In genomic region chr8:93598613-93599121, GRCm38 (mm10) we compare ENCODE assay signal across 8 mouse cellular contexts.
DNase-seq lines count a peak whose midpoint lies in the region; ATAC-seq and TF ChIP-seq lines count a peak whose summit lies in the region.

No protein-coding gene starts in this region.

- 55% methylated on average over 11 of the region's 11 CpGs for WGBS in forebrain, embryonic 15.5 days
- 74% methylated on average over 11 of the region's 11 CpGs for whole genome bisulfite sequencing in forebrain, embryonic 11.5 days
- WGBS in stomach, postnatal 0 days, result 25% methylated on average over 11 of the region's 11 CpGs

- H3K9me3 ChIP-seq in forebrain, embryonic 15.5 days, result no peaks in the 10 kb centered on the region
- no peaks in the 10 kb centered on the region for H3K9me3 ChIP-seq in forebrain, embryonic 11.5 days (ENCODE audit: control insufficient read depth, low read length)
- H3K9me3 ChIP-seq in stomach, postnatal 0 days (ENCODE audit: control insufficient read depth, low read length), result no peaks in the 10 kb centered on the region

- peaks cover 23% of the 10 kb centered on the region for H3K4me1 ChIP-seq in forebrain, embryonic 15.5 days
- no peaks in the 10 kb centered on the region for H3K4me1 ChIP-seq in forebrain, embryonic 11.5 days (replicated peaks; ENCODE audit: control insufficient read depth, insufficient read depth, low read length)
- no peaks in the 10 kb centered on the region for H3K4me1 ChIP-seq in stomach, postnatal 0 days (replicated peaks; ENCODE audit: control insufficient read depth, insufficient read depth)

- no peaks in the 10 kb centered on the region for H3K27me3 ChIP-seq in forebrain, embryonic 15.5 days
- H3K27me3 ChIP-seq in forebrain, embryonic 11.5 days (ENCODE audit: control insufficient read depth, insufficient read depth, low read length), result no peaks in the 10 kb centered on the region
- H3K27me3 ChIP-seq in stomach, postnatal 0 days (ENCODE audit: control insufficient read depth, insufficient read depth, low read length), result no peaks in the 10 kb centered on the region

- H3K9ac ChIP-seq in forebrain, embryonic 15.5 days (replicated peaks), result no peak overlapping the region
- no peak overlapping the region for H3K9ac ChIP-seq in forebrain, embryonic 11.5 days (ENCODE audit: low read length)
- no peak overlapping the region for H3K9ac ChIP-seq in stomach, postnatal 0 days (ENCODE audit: low read length)

- TF ChIP-seq CTCF in stomach, postnatal 0 days (IDR thresholded peaks at IDR 0.05; ENCODE audit: low read depth), result 0 out of 2 replicates have a peak, but pooled peaks have one; percentile 4

- no peak for DNase-seq in forebrain, embryonic 11.5 days (ENCODE audit: low spot score)
- DNase-seq in right cerebral cortex, adult 18-20 months, result peak; percentile 23
- no peak for DNase-seq in right cerebral cortex, postnatal 36 days (ENCODE audit: low spot score in 2 of 2)
- peak; percentile 40 to 46 for DNase-seq in layer of hippocampus, postnatal 10 days (ENCODE audit: low spot score in 2 of 2)
- peak; percentile 20 for DNase-seq in stomach, postnatal 0 days (ENCODE audit: low spot score)
- DNase-seq in retina, embryonic 14.5 days (ENCODE audit: low spot score), result no peak
- no peak for DNase-seq in adrenal gland, adult 18-20 months (ENCODE audit: low spot score in 2 of 2)

- TF ChIP-seq EP300 in stomach, postnatal 0 days (optimal IDR thresholded peaks at IDR 0.05), result no peak

- ATAC-seq in forebrain, embryonic 15.5 days (replicated peaks), result peak; percentile 61; the same call in 1 of the 2 replicates
- ATAC-seq in forebrain, embryonic 11.5 days (replicated peaks; ENCODE audit: low FRiP score), result no peak
- peak; percentile 54; the same call in 1 of the 2 replicates for ATAC-seq in stomach, postnatal 0 days (ENCODE audit: low FRiP score, low TSS enrichment)

- H3K36me3 ChIP-seq in forebrain, embryonic 15.5 days, result no peaks in the 10 kb centered on the region
- H3K36me3 ChIP-seq in forebrain, embryonic 11.5 days (ENCODE audit: control insufficient read depth, insufficient read depth, low read length), result no peaks in the 10 kb centered on the region
- no peaks in the 10 kb centered on the region for H3K36me3 ChIP-seq in stomach, postnatal 0 days (ENCODE audit: control insufficient read depth, insufficient read depth, low read length)

- peak overlapping the region; percentile 16; the same call in 1 of the 2 replicates for H3K27ac ChIP-seq in forebrain, embryonic 15.5 days (replicated peaks)
- no peak overlapping the region for H3K27ac ChIP-seq in forebrain, embryonic 11.5 days (ENCODE audit: low read depth, low read length)
- H3K27ac ChIP-seq in stomach, postnatal 0 days (replicated peaks), result peak overlapping the region; percentile 69

- no peak overlapping the region for H3K4me2 ChIP-seq in forebrain, embryonic 15.5 days (replicated peaks)
- no peak overlapping the region for H3K4me2 ChIP-seq in forebrain, embryonic 11.5 days (ENCODE audit: low read depth, low read length, severe bottlenecking)
- no peak overlapping the region for H3K4me2 ChIP-seq in stomach, postnatal 0 days (replicated peaks; ENCODE audit: low read depth)

- H3K4me3 ChIP-seq in forebrain, embryonic 15.5 days, result no peak overlapping the region
- H3K4me3 ChIP-seq in forebrain, embryonic 11.5 days (ENCODE audit: low read depth, low read length), result no peak overlapping the region
- no peak overlapping the region for H3K4me3 ChIP-seq in stomach, postnatal 0 days (ENCODE audit: low read depth, low read length)

Comparison
In these comparisons a context has a peak if more than half of its experiments do, and no peak if none do; other contexts are left out.
1. DNase-seq: peak in right cerebral cortex, adult 18-20 months (single experiment), layer of hippocampus, postnatal 10 days (2 of 2) and stomach, postnatal 0 days (single experiment); none in forebrain, embryonic 11.5 days (single experiment), right cerebral cortex, postnatal 36 days (0 of 2), retina, embryonic 14.5 days (single experiment) and adrenal gland, adult 18-20 months (0 of 2).